In genomic region chr5:21487306-21487705, GRCm38 (mm10) we compare ENCODE assay signal across 15 mouse cellular contexts. TPM values are rescaled to one million over a fixed set of nuclear protein-coding genes. Genes with fewer than 3 reads are reported as not detected.
A peak's percentile ranks its signal among the peaks of the same experiment; 100 is the strongest.
DNase-seq lines count a peak whose midpoint lies in the region; ATAC-seq lines count a peak whose summit lies in the region.
"Had no signal": no experiment of that assay in that cellular context is flagged by ENCODE, and none has a peak within 500 bp of the region (broad histone marks: within the 10 kb centered on the region; RNA-seq: fewer than 3 reads in every experiment).

No protein-coding gene starts in this region.

- no peaks in the 10 kb centered on the region for H3K36me3 ChIP-seq in limb, embryonic 13.5 days
- H3K36me3 ChIP-seq in limb, embryonic 10.5 days, result no peaks in the 10 kb centered on the region
- no peaks in the 10 kb centered on the region for H3K36me3 ChIP-seq in embryonic facial prominence, embryonic 15.5 days
- H3K36me3 ChIP-seq in stomach, embryonic 16.5 days (ENCODE audit: control insufficient read depth, insufficient read depth, low read length), result no peaks in the 10 kb centered on the region
- H3K36me3 ChIP-seq: neural tube, embryonic 13.5 days had no signal

- H3K4me1 ChIP-seq in limb, embryonic 13.5 days, result peaks cover 63% of the 10 kb centered on the region
- H3K4me1 ChIP-seq in limb, embryonic 10.5 days, result peaks cover 23% of the 10 kb centered on the region
- H3K4me1 ChIP-seq in embryonic facial prominence, embryonic 15.5 days, result peaks cover 34% of the 10 kb centered on the region
- H3K4me1 ChIP-seq in stomach, embryonic 16.5 days (ENCODE audit: control insufficient read depth, insufficient read depth, low read length), result peaks cover 16% of the 10 kb centered on the region

- H3K27ac ChIP-seq in limb, embryonic 13.5 days, result no peak overlapping the region; the same call in 1 of the 2 replicates
- H3K27ac ChIP-seq in limb, embryonic 10.5 days, result no peak overlapping the region
- peak overlapping the region; percentile 35 for H3K27ac ChIP-seq in embryonic facial prominence, embryonic 15.5 days (replicated peaks)
- peak overlapping the region; percentile 70 for H3K27ac ChIP-seq in stomach, embryonic 16.5 days (ENCODE audit: low read length)
- H3K27ac ChIP-seq: neural tube, embryonic 13.5 days had no signal

- no peak for ATAC-seq in limb, embryonic 13.5 days (ENCODE audit: low FRiP score, low read depth)
- no peak for ATAC-seq in embryonic facial prominence, embryonic 15.5 days (ENCODE audit: insufficient number of reproducible peaks, low FRiP score, low TSS enrichment, low read depth)
- ATAC-seq in stomach, embryonic 16.5 days (ENCODE audit: insufficient read depth, low FRiP score), result no peak
- ATAC-seq: hindbrain, embryonic 16.5 days had no signal

- DNase-seq in cerebellum, postnatal 10 days, result peak; percentile 57 to 65
- no peak for DNase-seq in cerebellum, adult 18-20 months
- no peak for DNase-seq in limb, embryonic 10.5 days (ENCODE audit: low spot score)
- no peak for DNase-seq in kidney, adult 18-20 months
- no peak for DNase-seq in left cerebral cortex, adult 18-20 months (ENCODE audit: low spot score in 2 of 2)
- DNase-seq: heart, postnatal 10 days; lung, embryonic 14.5 days; right cerebral cortex, postnatal 4 days; thymus, postnatal 14 days had no signal

- 0 out of 2 replicates have a peak overlapping the region, but pooled peaks have one; percentile 4 for H3K4me2 ChIP-seq in limb, embryonic 13.5 days (replicated peaks)
- H3K4me2 ChIP-seq in embryonic facial prominence, embryonic 15.5 days (replicated peaks), result no peak overlapping the region
- no peak overlapping the region for H3K4me2 ChIP-seq in stomach, embryonic 16.5 days (ENCODE audit: low read depth, low read length)
- H3K4me2 ChIP-seq: lung, embryonic 14.5 days; neural tube, embryonic 13.5 days had no signal

- no peak overlapping the region for H3K9ac ChIP-seq in limb, embryonic 13.5 days
- no peak overlapping the region for H3K9ac ChIP-seq in embryonic facial prominence, embryonic 15.5 days
- H3K9ac ChIP-seq in stomach, embryonic 16.5 days (ENCODE audit: low read length), result no peak overlapping the region
- H3K9ac ChIP-seq: lung, embryonic 14.5 days; neural tube, embryonic 13.5 days had no signal

- H3K4me3 ChIP-seq in limb, embryonic 13.5 days, result no peak overlapping the region
- no peak overlapping the region for H3K4me3 ChIP-seq in limb, embryonic 10.5 days
- no peak overlapping the region for H3K4me3 ChIP-seq in embryonic facial prominence, embryonic 15.5 days (replicated peaks)
- no peak overlapping the region for H3K4me3 ChIP-seq in stomach, embryonic 16.5 days (replicated peaks; ENCODE audit: low read length)
- H3K4me3 ChIP-seq: megakaryocyte, embryonic 14.5 days; neural tube, embryonic 13.5 days had no signal

- H3K27me3 ChIP-seq in limb, embryonic 13.5 days, result no peaks in the 10 kb centered on the region
- no peaks in the 10 kb centered on the region for H3K27me3 ChIP-seq in limb, embryonic 10.5 days (ENCODE audit: low read depth, poor library complexity, severe bottlenecking)
- H3K27me3 ChIP-seq in embryonic facial prominence, embryonic 15.5 days, result no peaks in the 10 kb centered on the region
- no peaks in the 10 kb centered on the region for H3K27me3 ChIP-seq in stomach, embryonic 16.5 days (ENCODE audit: control insufficient read depth, insufficient read depth, low read length)
- H3K27me3 ChIP-seq: megakaryocyte, embryonic 14.5 days; neural tube, embryonic 13.5 days had no signal

- 70% methylated on average over 3 of the region's 3 CpGs for WGBS in limb, embryonic 13.5 days
- 92% methylated on average over 3 of the region's 3 CpGs for WGBS in limb, embryonic 10.5 days
- WGBS in embryonic facial prominence, embryonic 15.5 days, result 35% methylated on average over 3 of the region's 3 CpGs
- 45% methylated on average over 3 of the region's 3 CpGs for WGBS in stomach, embryonic 16.5 days

- no peaks in the 10 kb centered on the region for H3K9me3 ChIP-seq in limb, embryonic 13.5 days
- H3K9me3 ChIP-seq in limb, embryonic 10.5 days (replicated peaks), result no peaks in the 10 kb centered on the region
- no peaks in the 10 kb centered on the region for H3K9me3 ChIP-seq in embryonic facial prominence, embryonic 15.5 days (replicated peaks)
- no peaks in the 10 kb centered on the region for H3K9me3 ChIP-seq in stomach, embryonic 16.5 days (replicated peaks; ENCODE audit: control insufficient read depth, low read length)
- H3K9me3 ChIP-seq: megakaryocyte, embryonic 14.5 days; neural tube, embryonic 13.5 days had no signal

RNA-seq across cellular contexts. Expression of gene Lrrc17, which starts 56.1 kb away (rescaled TPM):
- polyA plus RNA-seq in limb, embryonic 13.5 days (2015; fragmentation: Nextera tagmentation; extraction: Ambion mirVana), result 89.9 and 102 TPM in 2 replicates
- 8.7 and 19.3 TPM in 2 replicates for polyA plus RNA-seq in limb, embryonic 10.5 days (2016; fragmentation: Nextera tagmentation; extraction: Ambion mirVana)
- 131 and 134 TPM in 2 replicates for polyA plus RNA-seq in embryonic facial prominence, embryonic 15.5 days (2015; fragmentation: Nextera tagmentation; extraction: Ambion mirVana)
- polyA plus RNA-seq in stomach, embryonic 16.5 days (2015; fragmentation: Nextera tagmentation; extraction: Ambion mirVana), result 68.7 and 74.7 TPM in 2 replicates
- total RNA-seq in left cerebral cortex, adult 18-20 months (2021), result under 1 TPM in 1 of 2 experiments, not detected in 1; 0.44 TPM

Comparison
In these comparisons a context has a peak if more than half of its experiments do, and no peak if none do; other contexts are left out.
1. DNase-seq: peak in cerebellum, postnatal 10 days (2 of 2); none in cerebellum, adult 18-20 months (0 of 2), limb, embryonic 10.5 days (single experiment), kidney, adult 18-20 months (single experiment) and left cerebral cortex, adult 18-20 months (0 of 2).
2. H3K27ac ChIP-seq: peak in embryonic facial prominence, embryonic 15.5 days (single experiment) and stomach, embryonic 16.5 days (single experiment); none in limb, embryonic 13.5 days (single experiment) and limb, embryonic 10.5 days (single experiment).